Mouse (Mus musculus) heart, embryonic 14.5 days (tissue): Measurements from ENCODE around the gene Lemd1. TPM values are rescaled to one million over a fixed set of nuclear protein-coding genes. Genes with fewer than 3 reads are reported as not detected.
"Not testable (repeated sequence)": the region's sequence is repeated elsewhere in the genome, so short reads cannot be mapped to it uniquely, and the experiment has no call there.

Experiments used
- ATAC-seq: fragments of 200-750 bp; cut with Nextera tagmentation; 2 replicates; pipeline ENCODE4 v1.8.0; 2017; ENCODE audit warnings: low read depth, moderate TSS enrichment; ENCODE audit not compliant: insufficient number of reproducible peaks, insufficient read depth, low FRiP score
- H3K27ac ChIP-seq, 2 experiments: fragments of 200-500 bp in 1 of 2; fragments of 300-500 bp in 1 of 2; sonication (generic) in 1 of 2; replicated peaks in 1 of 2; 2 replicates each; pipeline ENCODE4 v1.5.1; 2012 to 2014; ENCODE audit warnings: low read depth in 2 of 2, low read length in 2 of 2, control low read depth in 1 of 2, mild to moderate bottlenecking in 1 of 2, mixed read lengths in 1 of 2; ENCODE audit not compliant: control insufficient read depth in 1 of 2, insufficient read depth in 1 of 2
- H3K27me3 ChIP-seq: fragments of 300-500 bp; sonication (generic); 2 replicates; pipeline ENCODE4 v1.6.1; 2014; ENCODE audit warnings: mild to moderate bottlenecking, low read length, control low read depth; ENCODE audit not compliant: control insufficient read depth, insufficient read depth
- H3K36me3 ChIP-seq: fragments of 300-500 bp; sonication (generic); 2 replicates; pipeline ENCODE4 v1.6.1; 2014; ENCODE audit warnings: mild to moderate bottlenecking, control low read depth, low read length, mixed read lengths; ENCODE audit not compliant: control insufficient read depth, insufficient read depth
- H3K4me1 ChIP-seq, 2 experiments: fragments of 200-500 bp in 1 of 2; fragments of 300-500 bp in 1 of 2; sonication (generic) in 1 of 2; 2 replicates each; pipeline ENCODE4 v1.6.1; 2012 to 2014; ENCODE audit warnings: low read length in 2 of 2, control low read depth in 1 of 2, mixed read lengths in 1 of 2; ENCODE audit not compliant: control insufficient read depth in 2 of 2, insufficient read depth in 2 of 2
- H3K4me2 ChIP-seq: fragments of 300-500 bp; sonication (generic); 2 replicates; pipeline ENCODE4 v1.6.1; 2014; ENCODE audit warnings: mild to moderate bottlenecking, low read length
- H3K4me3 ChIP-seq, 2 experiments: fragments of 200-500 bp in 1 of 2; fragments of 300-500 bp in 1 of 2; sonication (generic) in 1 of 2; 2 replicates each; pipeline ENCODE4 v1.5.1; 2012 to 2014; ENCODE audit warnings: low read length in 2 of 2, mild to moderate bottlenecking in 2 of 2, control low read depth in 1 of 2, low read depth in 1 of 2, moderate library complexity in 1 of 2; ENCODE audit not compliant: control insufficient read depth in 1 of 2, insufficient read depth in 1 of 2
- H3K9ac ChIP-seq: fragments of 300-500 bp; sonication (generic); 2 replicates; pipeline ENCODE4 v1.6.1; 2014; ENCODE audit warnings: mild to moderate bottlenecking, low read length
- H3K9me3 ChIP-seq: fragments of 300-500 bp; sonication (generic); 2 replicates; pipeline ENCODE4 v1.6.1; 2016; ENCODE audit warnings: low read length, control low read depth; ENCODE audit not compliant: control insufficient read depth
- WGBS: fragments of 180-500 bp; shearing (Covaris S2); extraction: QIAGEN DNeasy Blood & Tissue Kit; methylation state at CpG from one replicate; pipeline ENCODE4 v1.1.7; 2014; 5-methylcytosine and 5-hydroxymethylcytosine counted together
- polyA plus RNA-seq: library from polyadenylated mRNA; unstranded; fragments of >200 nt; fragmentation: Nextera tagmentation; extraction: Ambion mirVana; gene quantifications from 2 replicates; pipeline ENCODE4 v1.2.1, GENCODE M21; 2014

Lemd1 gene
- polyA plus RNA-seq, 1 experiment from 2014 or later, result not detected

DNA sequence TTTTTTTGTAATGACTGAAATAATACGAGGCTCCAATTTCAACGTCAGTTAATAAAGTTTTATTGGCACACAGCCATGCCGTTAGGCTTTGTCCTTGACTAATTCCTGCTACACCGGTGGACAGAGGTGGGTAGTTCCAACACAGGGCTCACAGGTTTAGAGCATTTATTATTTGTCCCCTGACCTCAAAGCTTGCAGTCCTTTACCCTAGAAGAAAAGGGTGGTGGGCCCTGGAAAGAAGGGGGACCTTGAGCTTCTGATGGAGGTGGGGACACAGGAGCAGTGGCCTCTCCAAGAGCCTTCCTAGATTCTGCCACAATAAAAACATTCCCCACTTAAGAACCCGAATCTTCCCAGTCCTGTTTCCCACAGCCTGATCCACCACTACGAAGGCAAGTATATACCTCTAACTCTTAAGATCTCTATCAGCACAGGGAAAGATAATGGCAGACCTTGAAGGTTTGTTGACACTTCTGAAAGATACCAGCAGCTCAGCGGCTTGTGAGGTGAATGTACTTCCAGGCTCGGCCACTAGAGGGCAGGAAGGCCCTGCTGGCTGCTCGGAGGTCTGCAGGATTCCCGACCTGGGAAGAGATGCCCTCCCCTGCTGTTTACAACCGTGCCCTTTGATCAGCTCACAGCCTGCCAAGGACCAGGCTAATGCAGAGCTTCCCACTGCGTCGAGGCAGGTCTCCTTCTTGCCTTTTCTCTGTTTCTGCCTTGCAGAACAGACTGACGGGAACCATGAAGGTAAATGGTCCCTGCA, 34.0 kb upstream of the Lemd1 start:
- H3K9ac ChIP-seq, result no peak overlapping the region
- H3K27ac ChIP-seq, result no peak overlapping the region
- peak overlapping the region; percentile 42 for H3K4me2 ChIP-seq
- ATAC-seq, result no peak
- WGBS, result 22% methylated on average over 14 of the region's 14 CpGs
- no peaks in the 10 kb centered on the region for H3K36me3 ChIP-seq
- no peak overlapping the region for H3K4me3 ChIP-seq
- no peaks in the 10 kb centered on the region for H3K9me3 ChIP-seq
- H3K4me1 ChIP-seq, result peaks cover 6 to 12% of the 10 kb centered on the region in 2 experiments; a peak in 3 of 4 replicates
- H3K27me3 ChIP-seq, result peaks cover 28% of the 10 kb centered on the region

- H3K27me3 ChIP-seq, result peaks cover 28% of the 10 kb centered on the region
- H3K9me3 ChIP-seq, result no peaks in the 10 kb centered on the region
- no peaks in the 10 kb centered on the region for H3K36me3 ChIP-seq
- no peak overlapping the region for H3K27ac ChIP-seq
- H3K4me1 ChIP-seq, result peaks cover 6 to 12% of the 10 kb centered on the region in 2 experiments; a peak in 3 of 4 replicates
- H3K4me2 ChIP-seq, result peak overlapping the region; percentile 42
- H3K4me3 ChIP-seq, result no peak overlapping the region
- ATAC-seq, result no peak
- H3K9ac ChIP-seq, result no peak overlapping the region
- 23% methylated on average over 7 of the region's 7 CpGs for WGBS
These were observed 33.4 kb upstream of the Lemd1 start for GRCm38 (mm10) chr1:132157808-132158207.

DNA sequence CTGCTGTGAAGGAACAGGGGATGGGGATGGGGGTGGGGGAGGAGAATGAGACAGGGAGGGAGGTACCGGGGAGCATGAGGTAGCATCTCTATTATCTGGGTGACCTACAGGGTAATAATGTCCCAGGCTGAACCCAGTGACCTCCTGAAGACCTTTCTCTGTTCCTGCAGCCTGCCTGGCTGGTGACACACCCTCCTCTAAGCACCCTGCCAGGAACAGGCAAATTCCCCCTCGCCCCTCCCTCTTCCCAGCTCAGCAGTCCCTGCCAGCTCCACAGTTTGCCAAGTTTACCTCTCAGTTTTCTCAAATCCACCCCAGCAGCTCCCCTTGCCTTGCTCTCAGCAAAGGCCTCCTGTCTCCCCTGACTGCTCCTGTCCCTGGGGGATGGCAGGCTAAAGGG, 32.5 kb upstream of the Lemd1 start:
- Histone ChIP-seq H3K4me2 (no peak overlapping the region), H3K9me3 (no peaks in the 10 kb centered on the region), H3K9ac (no peak overlapping the region), H3K36me3 (no peaks in the 10 kb centered on the region), H3K4me3 (no peak overlapping the region), H3K27ac (no peak overlapping the region), H3K4me1 (peaks cover 3 to 6% of the 10 kb centered on the region in 2 experiments; a peak in 3 of 4 replicates), H3K27me3 (peaks cover 28% of the 10 kb centered on the region)
- ATAC-seq, result no peak
- WGBS, result 34% methylated on average over 2 of the region's 2 CpGs

DNA sequence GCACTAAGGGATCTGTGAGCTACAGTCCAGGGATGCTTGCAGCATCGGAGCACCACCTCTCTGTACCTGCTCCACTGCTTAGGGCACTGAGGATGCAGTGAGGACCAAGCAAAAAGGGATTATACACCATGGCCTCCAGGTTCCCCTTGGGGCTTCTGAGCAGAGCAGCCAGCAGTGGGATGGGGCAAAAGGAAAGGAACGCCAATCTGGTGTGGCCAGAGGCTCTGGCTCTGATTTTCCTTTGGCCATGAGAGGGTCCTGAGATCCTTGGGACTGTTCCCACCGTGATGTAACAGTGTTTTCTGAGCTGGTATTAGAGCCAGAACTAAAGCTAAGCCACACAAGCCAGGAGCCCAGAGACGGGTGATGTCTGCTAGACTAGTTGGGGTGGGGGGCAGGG, 31.6 kb upstream of the Lemd1 start:
- H3K27me3 ChIP-seq, result peaks cover 28% of the 10 kb centered on the region
- H3K4me3 ChIP-seq, result no peak overlapping the region
- no peaks in the 10 kb centered on the region for H3K9me3 ChIP-seq
- no peak overlapping the region for H3K9ac ChIP-seq
- no peak overlapping the region for H3K4me2 ChIP-seq
- 64% methylated on average over 4 of the region's 4 CpGs for WGBS
- no peaks in the 10 kb centered on the region for H3K36me3 ChIP-seq
- peaks cover 0 to 4% of the 10 kb centered on the region in 2 experiments for H3K4me1 ChIP-seq
- no peak for ATAC-seq
- no peak overlapping the region for H3K27ac ChIP-seq

- WGBS, result 62% methylated on average over 7 of the region's 7 CpGs
- Histone ChIP-seq H3K27ac (no peak overlapping the region), H3K4me2 (no peak overlapping the region), H3K4me1 (peaks cover 0 to 4% of the 10 kb centered on the region in 2 experiments), H3K27me3 (peaks cover 28% of the 10 kb centered on the region), H3K9ac (no peak overlapping the region), H3K36me3 (no peaks in the 10 kb centered on the region), H3K4me3 (no peak overlapping the region), H3K9me3 (0 out of 2 replicates have a peak, but pooled peaks cover 4% of the 10 kb centered on the region)
- ATAC-seq, result no peak
These were observed 29.9 kb upstream of the Lemd1 start for GRCm38 (mm10) chr1:132161211-132161880.

- peaks cover 26% of the 10 kb centered on the region for H3K27me3 ChIP-seq
- H3K4me2 ChIP-seq, ATAC-seq, H3K36me3 ChIP-seq, H3K4me1 ChIP-seq, H3K9ac ChIP-seq, H3K27ac ChIP-seq, H3K4me3 ChIP-seq, H3K9me3 ChIP-seq: not testable (repeated sequence)
- 49% methylated on average over 9 of the region's 9 CpGs for WGBS
These were observed 28.6 kb upstream of the Lemd1 start for GRCm38 (mm10) chr1:132162618-132163017.

GRCm38 (mm10) chr1:132164780-132165518, 26.3 kb upstream of the Lemd1 start:
- Histone ChIP-seq H3K36me3 (no peaks in the 10 kb centered on the region), H3K4me1 (peaks cover 0 to 4% of the 10 kb centered on the region in 2 experiments; a peak in 2 of 4 replicates), H3K27ac (no peak overlapping the region), H3K4me3 (no peak overlapping the region), H3K4me2 (no peak overlapping the region), H3K27me3 (peaks cover 8% of the 10 kb centered on the region), H3K9ac (no peak overlapping the region), H3K9me3 (0 out of 2 replicates have a peak, but pooled peaks cover 4% of the 10 kb centered on the region)
- WGBS, result 23% methylated on average over 13 of the region's 13 CpGs
- no peak for ATAC-seq
